Mouse (Mus musculus) gastrocnemius, adult 2 months (tissue): ENCODE results near the gene 1700001P01Rik. TPM values are rescaled to one million over a fixed set of nuclear protein-coding genes. Genes with fewer than 3 reads are reported as not detected.
"Not testable (repeated sequence)": the region's sequence is repeated elsewhere in the genome, so short reads cannot be mapped to it uniquely, and the experiment has no call there.

ENCODE experiments used
- DNase-seq: peaks from one replicate; pipeline ENCODE4 v3.0.0; 2022
- H3K27ac ChIP-seq: fragments of 200-600 bp; 2 replicates; pipeline ENCODE4 v1.8.1; 2022; ENCODE audit warnings: mild to moderate bottlenecking
- H3K4me3 ChIP-seq: fragments of 200-600 bp; 2 replicates; pipeline ENCODE4 v1.8.1; 2022; ENCODE audit warnings: mild to moderate bottlenecking, moderate library complexity
- CTCF ChIP-seq: fragments of 200-600 bp; IDR thresholded peaks from 2 replicates; pipeline ENCODE4 v1.8.1; 2022; ENCODE audit warnings: antibody characterized with exemption, mild to moderate bottlenecking, moderate library complexity
- intact Hi-C: fragments of 180-260 bp; cut with DNase I; formaldehyde crosslinking; loops from one replicate; pipeline ENCODE4 v1.15.1; 2025
- total RNA-seq, 2 experiments: library from RNA; stranded (reverse); gene quantifications; 2 replicates each; pipeline ENCODE4 v1.2.3; 2021

The 1700001P01Rik gene
- total RNA-seq, 2 experiments from 2014 or later = 0.39 to 0.56 TPM

DNA sequence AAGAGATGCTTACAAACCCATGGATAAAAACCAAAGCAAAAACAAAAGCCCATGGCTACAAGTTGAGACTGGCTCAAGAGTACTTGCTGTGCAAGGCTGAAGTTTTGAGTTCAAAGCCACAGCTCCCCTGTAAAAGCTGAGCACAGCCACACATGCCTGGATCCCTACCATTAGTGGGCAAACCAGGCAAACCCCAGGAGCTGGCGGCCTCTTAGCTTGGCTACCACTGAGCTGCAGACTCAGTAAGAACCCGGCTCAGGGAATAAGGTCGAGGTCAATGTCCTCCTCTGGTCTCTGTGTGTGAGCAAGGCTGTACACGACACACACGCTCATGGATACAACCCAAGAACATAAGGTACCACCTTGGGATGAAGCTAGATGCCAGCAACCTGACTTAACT, 27.2 kb downstream of the 1700001P01Rik start:
- intact Hi-C loops = no loop called here
- TF ChIP-seq CTCF = no peak
- no peak for DNase-seq
- H3K4me3 ChIP-seq = no peak overlapping the region
- H3K27ac ChIP-seq = peak overlapping the region; percentile 74

- peak; percentile 59 for DNase-seq
- intact Hi-C loops = no loop called here
These were observed 27.9 kb downstream of the 1700001P01Rik start for GRCm38 (mm10) chr11:97747773-97748172.

GRCm38 (mm10) chr11:97745331-97745721, 30.4 kb downstream of the 1700001P01Rik start:
- intact Hi-C loops = loop anchor here (2.0 kb wide), 1 partner anchor 43 kb away; the partner anchor contains the start of gene Psmb3
- Histone ChIP-seq H3K4me3 (peak overlapping the region; percentile 97), H3K27ac (peak overlapping the region; percentile 93)
- no peak for TF ChIP-seq CTCF
- DNase-seq = no peak

More at GRCm38 (mm10) chr11:97747773-97748172, 27.9 kb downstream of the 1700001P01Rik start:
- TF ChIP-seq CTCF = no peak
- H3K27ac ChIP-seq = peak overlapping the region; percentile 74
- H3K4me3 ChIP-seq = no peak overlapping the region

DNA sequence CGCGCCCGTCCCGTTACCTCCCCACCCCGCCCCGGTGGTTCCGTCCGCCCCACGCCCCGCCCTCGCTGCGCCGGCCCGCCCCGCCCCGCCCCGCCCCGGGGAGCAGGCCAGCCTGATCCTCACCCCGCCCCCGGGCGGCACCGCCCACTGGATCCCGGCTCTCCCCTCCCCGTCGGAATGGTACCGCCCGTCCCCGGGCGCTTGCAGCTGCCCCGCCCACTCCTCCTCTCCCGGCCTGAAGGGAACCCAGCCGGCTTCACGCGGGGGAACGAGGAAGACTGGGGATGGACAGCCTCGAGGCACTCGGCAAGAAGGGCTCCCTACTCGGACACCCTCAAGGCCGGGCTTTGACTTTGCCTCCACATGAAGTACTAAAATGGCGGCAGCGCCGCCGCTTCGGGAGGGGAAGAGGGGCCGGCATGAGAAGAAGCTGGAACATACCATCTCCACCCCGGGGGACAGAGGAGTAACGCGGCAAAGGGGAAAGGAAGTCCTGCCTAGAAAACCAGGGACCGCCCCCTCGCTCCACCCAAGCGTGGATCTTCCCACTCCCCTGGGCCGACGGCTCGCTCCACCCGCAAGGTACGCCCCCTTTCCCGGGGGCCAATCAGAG, 30.9 kb downstream of the 1700001P01Rik start:
- peak overlapping the region; percentile 93 for H3K27ac ChIP-seq
- DNase-seq = peak; percentile 98
- peak overlapping the region; percentile 97 for H3K4me3 ChIP-seq
- intact Hi-C loops = loop anchor here (2.0 kb wide), 1 partner anchor 42 kb away; the partner anchor contains the start of gene Psmb3
- TF ChIP-seq CTCF = no peak

DNA sequence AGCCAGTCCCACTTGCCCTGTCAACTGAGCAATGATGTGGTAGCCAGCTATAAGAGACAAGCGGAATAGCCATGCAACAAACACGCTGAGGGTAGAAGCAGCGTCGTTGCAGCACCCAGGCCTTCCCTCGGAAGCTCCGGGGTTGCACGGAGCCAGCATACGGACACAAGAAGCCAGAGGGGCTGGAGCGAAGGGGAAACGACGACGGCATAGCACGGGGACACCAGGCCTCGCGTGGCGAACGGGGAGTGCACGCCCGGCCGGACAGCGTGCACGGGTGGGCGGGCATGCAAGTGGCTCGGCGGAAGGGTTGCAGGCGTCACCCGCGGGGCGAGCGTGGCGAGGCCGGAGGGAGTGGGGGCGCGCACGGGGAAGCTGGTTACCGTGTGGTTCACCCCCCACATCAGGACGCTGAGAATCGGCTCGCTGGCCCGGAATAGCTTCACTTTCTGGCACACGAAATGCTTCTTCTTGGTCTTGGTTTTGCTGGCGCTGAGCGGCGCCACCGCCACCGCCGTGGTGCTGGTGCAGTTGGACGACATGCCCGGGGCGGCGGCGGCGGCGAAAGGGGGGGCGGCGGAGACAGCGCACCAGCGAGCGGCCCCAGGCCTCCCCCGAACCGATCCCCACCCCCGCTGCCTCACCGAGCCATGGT, 31.5 kb downstream of the 1700001P01Rik start, which contains the start of gene Pip4k2b:
Pip4k2b (minus strand) TSS at position 642 of the 655 bp plus-strand sequence.
- intact Hi-C loops = loop anchor here (2.0 kb wide), 1 partner anchor 41 kb away; the partner anchor contains the start of gene Psmb3
- Histone ChIP-seq H3K4me3 (peak within 1 kb of the TSS; percentile 97), H3K27ac (peak within 1 kb of the TSS; percentile 93)
- peak; percentile 80 for DNase-seq
- no peak for TF ChIP-seq CTCF

DNA sequence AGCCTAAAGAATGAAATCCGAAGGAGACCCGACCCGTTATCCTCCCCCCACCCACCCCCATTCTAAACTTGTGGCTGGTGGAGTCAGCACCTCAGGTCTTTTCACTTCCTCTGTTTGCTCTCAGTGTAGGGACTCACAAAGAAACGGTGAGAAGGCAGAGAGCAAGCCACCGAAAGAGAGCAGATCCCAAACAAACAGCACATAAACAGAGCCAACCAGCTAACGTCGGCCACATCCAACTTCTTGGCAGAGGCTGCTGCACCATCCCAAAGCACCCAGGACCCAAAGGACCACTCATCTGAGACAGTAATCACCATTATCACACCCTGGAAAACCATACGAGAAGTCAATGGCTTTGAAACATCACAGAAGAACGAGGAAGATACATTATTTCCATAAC, 32.3 kb downstream of the 1700001P01Rik start:
- Histone ChIP-seq H3K4me3 (peak overlapping the region; percentile 97), H3K27ac (peak overlapping the region; percentile 93)
- TF ChIP-seq CTCF = no peak
- intact Hi-C loops = no loop called here
- no peak for DNase-seq

DNA sequence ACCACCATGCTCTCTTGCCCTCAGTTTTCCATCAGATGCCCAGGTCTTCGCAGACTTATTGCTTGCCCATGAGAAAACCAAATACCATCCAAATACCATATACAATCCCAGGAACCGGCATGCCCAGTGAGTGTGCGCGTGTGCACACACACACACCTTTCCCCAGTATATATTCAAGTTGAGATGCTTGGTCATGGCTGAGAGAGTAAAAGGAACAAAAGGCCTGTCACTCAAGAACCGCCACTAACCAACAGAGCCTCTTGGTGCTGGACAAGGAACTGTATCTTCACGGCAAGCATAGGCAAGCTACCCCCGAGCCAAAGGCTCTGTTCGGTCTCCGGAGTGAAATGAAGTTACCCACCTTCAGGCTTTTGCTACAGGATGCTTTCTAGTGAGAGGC, 33.1 kb downstream of the 1700001P01Rik start:
- DNase-seq = no peak
- TF ChIP-seq CTCF = no peak
- Histone ChIP-seq H3K4me3 (peak overlapping the region; percentile 97), H3K27ac (peak overlapping the region; percentile 93; the same call in 1 of the 2 replicates)
- intact Hi-C loops = no loop called here

- TF ChIP-seq CTCF = no peak
- intact Hi-C loops = no loop called here
- 0 out of 2 replicates have a peak overlapping the region, but pooled peaks have one; percentile 4 for H3K27ac ChIP-seq
- no peak overlapping the region for H3K4me3 ChIP-seq
- no peak for DNase-seq
These were observed 33.6 kb downstream of the 1700001P01Rik start for GRCm38 (mm10) chr11:97742157-97742556.

- H3K27ac ChIP-seq = peak overlapping the region; percentile 59
- DNase-seq = peak; percentile 43
- intact Hi-C loops = no loop called here
- no peak for TF ChIP-seq CTCF
- H3K4me3 ChIP-seq = no peak overlapping the region
These were observed 35.5 kb downstream of the 1700001P01Rik start for GRCm38 (mm10) chr11:97740190-97740589.

GRCm38 (mm10) chr11:97739155-97739554, 36.6 kb downstream of the 1700001P01Rik start:
- peak overlapping the region; percentile 83; the same call in 1 of the 2 replicates for H3K27ac ChIP-seq
- TF ChIP-seq CTCF = 0 out of 2 replicates have a peak, but pooled peaks have one; percentile 14
- DNase-seq = no peak
- intact Hi-C loops = no loop called here
- H3K4me3 ChIP-seq = no peak overlapping the region

DNA sequence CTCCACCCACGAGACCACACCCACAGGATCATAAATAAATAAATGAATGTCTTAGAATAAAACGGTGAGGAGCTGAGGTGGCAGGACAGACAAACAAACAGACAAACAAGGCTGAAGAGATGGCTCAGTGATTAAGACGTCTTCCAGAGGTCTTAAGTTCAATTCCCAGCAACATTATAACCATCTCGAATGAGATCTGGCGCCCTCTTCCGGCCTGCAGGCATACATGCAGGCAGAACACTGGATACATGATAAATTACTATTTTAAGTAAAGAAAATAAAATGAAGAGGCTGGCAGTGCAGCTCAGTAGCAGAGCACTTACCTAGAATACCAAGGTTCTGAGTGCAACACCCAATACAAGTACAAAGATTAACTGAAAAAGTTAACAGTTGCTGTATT, 37.0 kb downstream of the 1700001P01Rik start:
- intact Hi-C loops = no loop called here
- Histone ChIP-seq H3K27ac (peak overlapping the region; percentile 83), H3K4me3 (no peak overlapping the region)
- no peak for DNase-seq
- TF ChIP-seq CTCF = peak; percentile 56

- DNase-seq = no peak
- H3K27ac ChIP-seq = peak overlapping the region; percentile 83
- no peak for TF ChIP-seq CTCF
- intact Hi-C loops = no loop called here
- H3K4me3 ChIP-seq = no peak overlapping the region
These were observed 38.1 kb downstream of the 1700001P01Rik start for GRCm38 (mm10) chr11:97737600-97737999.

DNA sequence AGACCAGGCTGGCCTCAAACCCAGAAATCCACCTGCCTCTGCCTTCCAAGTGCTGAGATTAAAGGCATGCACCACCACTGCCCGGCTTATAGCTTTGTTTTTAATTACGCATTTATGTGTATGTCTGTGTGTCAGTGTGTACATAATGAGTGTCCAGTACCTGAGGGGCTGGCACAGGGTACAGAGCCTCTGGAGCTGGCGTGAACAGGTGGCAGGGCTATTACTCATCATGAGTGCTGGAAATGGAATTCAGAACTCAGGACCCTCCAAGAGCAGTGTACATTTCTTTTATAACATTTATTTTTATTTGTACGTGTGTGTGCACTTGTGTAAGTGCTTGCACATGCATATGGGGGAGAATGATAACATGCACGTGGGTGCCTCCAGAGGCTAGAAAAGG, 39.1 kb downstream of the 1700001P01Rik start:
- TF ChIP-seq CTCF = no peak
- intact Hi-C loops = no loop called here
- DNase-seq = no peak
- Histone ChIP-seq H3K4me3 (no peak overlapping the region), H3K27ac (peak overlapping the region; percentile 83)

DNA sequence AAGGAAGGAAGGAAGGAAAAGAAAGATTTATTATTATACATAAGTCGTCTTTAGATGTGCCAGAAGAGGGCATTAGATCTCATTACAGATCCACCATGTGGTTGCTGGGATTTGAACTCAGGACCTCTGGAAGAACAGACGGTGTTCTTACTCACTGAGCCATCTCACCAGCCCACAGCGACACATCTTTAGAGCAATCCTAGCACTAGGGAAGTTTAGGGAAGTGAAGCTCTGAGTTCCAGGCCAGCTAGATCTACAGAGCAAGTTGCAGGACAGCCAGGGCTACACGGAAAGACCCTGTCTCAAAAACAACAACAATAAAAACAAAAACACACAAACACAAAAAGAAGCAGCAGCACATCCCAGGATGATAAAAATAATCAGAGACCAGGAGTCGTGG, 40.9 kb downstream of the 1700001P01Rik start:
- H3K27ac ChIP-seq, intact Hi-C loops, DNase-seq, H3K4me3 ChIP-seq: not testable (repeated sequence)
